Mouse (Mus musculus) CH12.LX (cell line): ENCODE results near the gene Nlrc5. TPM values are rescaled to one million over a fixed set of nuclear protein-coding genes. Genes with fewer than 3 reads are reported as not detected.

Source experiments
- DNase-seq: peaks from one replicate; pipeline ENCODE4 v3.0.0-alpha.2; 2013; ENCODE audit errors: extremely low read depth
- H3K27ac ChIP-seq: 2 replicates; pipeline ENCODE4 v1.5.1; 2012; ENCODE audit warnings: low read depth, mild to moderate bottlenecking, control low read depth, moderate library complexity; ENCODE audit not compliant: insufficient read depth
- H3K27me3 ChIP-seq: replicated peaks from 2 replicates; pipeline ENCODE3; 2012; ENCODE audit warnings: inconsistent platforms
- H3K36me3 ChIP-seq, 2 experiments: replicated peaks in 1 of 2; 2 replicates each; pipeline versions ENCODE3 to v1.6.1; 2012; ENCODE audit warnings: inconsistent platforms in 1 of 2, low read length in 1 of 2, mild to moderate bottlenecking in 1 of 2, mixed read lengths in 1 of 2, moderate library complexity in 1 of 2; ENCODE audit not compliant: control insufficient read depth in 1 of 2, insufficient read depth in 1 of 2
- H3K4me1 ChIP-seq, 2 experiments: 2 replicates each; pipeline ENCODE4 v1.6.1; 2012; ENCODE audit warnings: inconsistent platforms in 1 of 2, moderate library complexity in 1 of 2; ENCODE audit not compliant: insufficient read depth in 2 of 2, control insufficient read depth in 1 of 2
- H3K4me2 ChIP-seq: 2 replicates; pipeline ENCODE4 v1.6.1; 2012; ENCODE audit warnings: low read depth, mild to moderate bottlenecking, control low read depth; ENCODE audit not compliant: poor library complexity, insufficient read depth, severe bottlenecking
- H3K4me3 ChIP-seq, 3 experiments: fragments of 150-350 bp in 1 of 3; sonication (generic) in 1 of 3; replicated peaks in 1 of 3; 2 replicates each; pipeline versions ENCODE3 to v1.5.1; 2011 to 2012; ENCODE audit warnings: low read depth in 2 of 3, low read length in 2 of 3, mild to moderate bottlenecking in 2 of 3, moderate library complexity in 2 of 3, control low read depth in 1 of 3, improper control_type of control experiment in 1 of 3, inconsistent platforms in 1 of 3, mixed read lengths in 1 of 3; ENCODE audit not compliant: poor library complexity in 1 of 3
- H3K79me2 ChIP-seq: replicated peaks from 2 replicates; pipeline ENCODE4 v1.6.1; 2012; ENCODE audit warnings: mild to moderate bottlenecking, moderate library complexity; ENCODE audit not compliant: control insufficient read depth, poor library complexity, insufficient read depth, severe bottlenecking; ENCODE audit errors: extremely low read depth
- H3K9ac ChIP-seq: 2 replicates; pipeline ENCODE4 v1.6.1; 2012; ENCODE audit warnings: low read depth, mild to moderate bottlenecking, control low read depth, moderate library complexity; ENCODE audit not compliant: insufficient read depth
- H3K9me3 ChIP-seq: replicated peaks from 2 replicates; pipeline ENCODE3; 2012; ENCODE audit warnings: low read length, inconsistent platforms, mixed read lengths
- BHLHE40 ChIP-seq: IDR thresholded peaks from 2 replicates; pipeline ENCODE4 v1.6.1; 2011; ENCODE audit warnings: mild to moderate bottlenecking, low read depth, low read length, improper control_type of control experiment
- CTCF ChIP-seq, 2 experiments: IDR thresholded peaks in 1 of 2; conservative IDR thresholded peaks in 1 of 2; 2 replicates each; pipeline ENCODE4 v1.5.1; 2011 to 2012; ENCODE audit warnings: low read depth in 2 of 2, low read length in 2 of 2, improper control_type of control experiment in 1 of 2, inconsistent platforms in 1 of 2, mild to moderate bottlenecking in 1 of 2, moderate library complexity in 1 of 2
- EP300 ChIP-seq: IDR thresholded peaks from 2 replicates; pipeline ENCODE4 v1.6.1; 2011; ENCODE audit warnings: low read length, improper control_type of control experiment
- ETS1 ChIP-seq: conservative IDR thresholded peaks from 2 replicates; pipeline ENCODE4 v1.6.1; 2012; ENCODE audit warnings: low read depth, mild to moderate bottlenecking, inconsistent platforms, low read length, improper control_type of control experiment, moderate library complexity
- HCFC1 ChIP-seq: IDR thresholded peaks from 2 replicates; pipeline ENCODE4 v1.6.1; 2012; ENCODE audit warnings: low read depth, mild to moderate bottlenecking, inconsistent platforms, low read length, improper control_type of control experiment
- IRF4 ChIP-seq: IDR thresholded peaks from 2 replicates; pipeline ENCODE4 v1.6.1; 2014; ENCODE audit warnings: low read depth, mild to moderate bottlenecking, inconsistent platforms, low read length, improper control_type of control experiment
- JUN ChIP-seq: IDR thresholded peaks from 2 replicates; pipeline ENCODE4 v1.6.1; 2011; ENCODE audit warnings: low read depth, mild to moderate bottlenecking, low read length, improper control_type of control experiment, moderate library complexity; ENCODE audit not compliant: insufficient read depth
- JUND ChIP-seq: conservative IDR thresholded peaks from 2 replicates; pipeline ENCODE4 v1.6.1; 2011; ENCODE audit warnings: low read depth, low read length, improper control_type of control experiment
- KAT2A ChIP-seq: IDR thresholded peaks from 2 replicates; pipeline ENCODE4 v1.6.1; 2012; ENCODE audit warnings: low read length, improper control_type of control experiment, inconsistent platforms; ENCODE audit not compliant: insufficient replicate concordance
- MAFK ChIP-seq: IDR thresholded peaks from 2 replicates; pipeline ENCODE4 v1.6.1; 2011; ENCODE audit warnings: low read length, improper control_type of control experiment; ENCODE audit not compliant: insufficient replicate concordance
- MAX ChIP-seq: IDR thresholded peaks from 2 replicates; pipeline ENCODE4 v1.6.1; 2011; ENCODE audit warnings: low read length, improper control_type of control experiment
- MAZ ChIP-seq: IDR thresholded peaks from 2 replicates; pipeline ENCODE4 v1.6.1; 2012; ENCODE audit warnings: low read depth, mild to moderate bottlenecking, inconsistent platforms, low read length, improper control_type of control experiment, moderate library complexity
- MEF2A ChIP-seq: IDR thresholded peaks from 2 replicates; pipeline ENCODE4 v1.6.1; 2014; ENCODE audit warnings: low read depth, mild to moderate bottlenecking, inconsistent platforms, low read length, improper control_type of control experiment, borderline replicate concordance
- MYC ChIP-seq: IDR thresholded peaks from 2 replicates; pipeline ENCODE4 v1.6.1; 2011; ENCODE audit warnings: low read depth, mild to moderate bottlenecking, improper control_type of control experiment, low read length
- NRF1 ChIP-seq: IDR thresholded peaks from 2 replicates; pipeline ENCODE4 v1.6.1; 2014; ENCODE audit warnings: low read depth, mild to moderate bottlenecking, inconsistent platforms, low read length, improper control_type of control experiment, moderate library complexity
- POLR2A ChIP-seq: IDR thresholded peaks from 2 replicates; pipeline ENCODE4 v1.6.1; 2011; ENCODE audit warnings: low read depth, mild to moderate bottlenecking, improper control_type of control experiment, low read length
- TBP ChIP-seq: conservative IDR thresholded peaks from 2 replicates; pipeline ENCODE4 v1.6.1; 2011; ENCODE audit warnings: low read depth, low read length, improper control_type of control experiment
- TCF12 ChIP-seq: IDR thresholded peaks from 2 replicates; pipeline ENCODE4 v1.6.1; 2014; ENCODE audit warnings: low read depth, mild to moderate bottlenecking, inconsistent platforms, low read length, improper control_type of control experiment
- UBTF ChIP-seq: IDR thresholded peaks from 2 replicates; pipeline ENCODE4 v1.6.1; 2012; ENCODE audit warnings: low read depth, mild to moderate bottlenecking, inconsistent platforms, low read length, improper control_type of control experiment, moderate library complexity
- USF2 ChIP-seq: conservative IDR thresholded peaks from 2 replicates; pipeline ENCODE4 v1.6.1; 2011; ENCODE audit warnings: low read depth, low read length, improper control_type of control experiment
- ZC3H11A ChIP-seq: IDR thresholded peaks from 2 replicates; pipeline ENCODE4 v1.6.1; 2012; ENCODE audit warnings: low read depth, mild to moderate bottlenecking, inconsistent platforms, low read length, improper control_type of control experiment
- ZKSCAN1 ChIP-seq: IDR thresholded peaks from 2 replicates; pipeline ENCODE4 v1.6.1; 2012; ENCODE audit warnings: low read depth, inconsistent platforms, low read length, improper control_type of control experiment, borderline replicate concordance
- ZNF384 ChIP-seq: IDR thresholded peaks from 2 replicates; pipeline ENCODE4 v1.6.1; 2012; ENCODE audit warnings: low read depth, low read length, improper control_type of control experiment, inconsistent platforms
- dilution Hi-C: fragments of 300-500 bp; cut with MboI; formaldehyde crosslinking; loops from 2 replicates; pipeline ENCODE4 v1.14.3; 2020; ENCODE audit warnings: low sequenced_read_pairs; ENCODE audit not compliant: extremely low pct_unique_long_range_greater_than_20kb, extremely low pct_ligation_motif_present
- in situ Hi-C: fragments of 300-500 bp; cut with MboI; formaldehyde crosslinking; loops from 3 replicates; pipeline ENCODE4 v1.14.3; 2019; ENCODE audit warnings: low sequenced_read_pairs, low pct_ligation_motif_present, low pct_unique_long_range_greater_than_20kb, mixed read lengths
- polyA plus RNA-seq: library from polyadenylated mRNA; unstranded; fragments of >175 nt; gene quantifications from 2 replicates; pipeline ENCODE4 v1.2.1, GENCODE M21; 2012; ENCODE audit warnings: low read depth; ENCODE audit not compliant: insufficient read length
- total RNA-seq, 2 experiments: library from RNA; depleted of rRNA; stranded (reverse); fragments of 300-350 nt in 1 of 2; fragments of >200 nt in 1 of 2; gene quantifications; 2 replicates each; pipeline ENCODE4 v1.2.3; 2012 to 2014

The Nlrc5 gene
- total and polyA plus RNA-seq, 3 experiments, result 58.6 to 72.5 (median 60.2) TPM

- no peaks in the 10 kb centered on the region for H3K9me3 ChIP-seq
- in situ Hi-C loops (no loop called here), dilution Hi-C loops (no loop called here)
- H3K36me3 ChIP-seq, result peaks cover under 1 to 20% of the 10 kb centered on the region in 2 experiments
- no peaks in the 10 kb centered on the region for H3K27me3 ChIP-seq
- no peak overlapping the region for H3K4me3 ChIP-seq
- no peak overlapping the region for H3K27ac ChIP-seq
- H3K79me2 ChIP-seq, result peaks cover 87% of the 10 kb centered on the region
- DNase-seq, result no peak
- H3K9ac ChIP-seq, result no peak overlapping the region
- TF ChIP-seq JUN, result 0 out of 2 replicates have a peak, but pooled peaks have one; percentile 24
- TF ChIP-seq TCF12, result no peak
- no peak for TF ChIP-seq ZC3H11A
- no peak for TF ChIP-seq MAFK
- peak; percentile 91 for TF ChIP-seq ZNF384
- TF ChIP-seq ETS1, result 0 out of 2 replicates have a peak, but pooled peaks have one; percentile 13
- TF ChIP-seq JUND, result peak; percentile 72
- peak; percentile 58; the same call in 1 of the 2 replicates for TF ChIP-seq EP300
- peaks cover 22 to 72% of the 10 kb centered on the region in 2 experiments for H3K4me1 ChIP-seq
- H3K4me2 ChIP-seq, result no peak overlapping the region
Measured at GRCm38 (mm10) chr8:94439691-94440090, 5.5 kb downstream of the Nlrc5 start.

GRCm38 (mm10) chr8:94440389-94440788 lies 6.2 kb downstream of the Nlrc5 start:
- dilution Hi-C loops, result no loop called here
- Histone ChIP-seq H3K79me2 (peaks cover 90% of the 10 kb centered on the region), H3K9me3 (no peaks in the 10 kb centered on the region), H3K27ac (0 out of 2 replicates have a peak overlapping the region, but pooled peaks have one; percentile 40), H3K27me3 (no peaks in the 10 kb centered on the region), H3K9ac (peak overlapping the region; percentile 30), H3K4me3 (no peak overlapping the region), H3K4me2 (peak overlapping the region; percentile 58), H3K4me1 (peaks cover 29 to 79% of the 10 kb centered on the region in 2 experiments), H3K36me3 (peaks cover 6 to 27% of the 10 kb centered on the region in 2 experiments)
- TF ChIP-seq HCFC1 (peak; percentile 77), ZNF384 (no peak), MAZ (peak; percentile 59; the same call in 1 of the 2 replicates), NRF1 (peak; percentile 44; the same call in 1 of the 2 replicates), UBTF (no peak)
- no peak for DNase-seq
- in situ Hi-C loops, result no loop called here

- Histone ChIP-seq H3K9ac (peak overlapping the region; percentile 30; the same call in 1 of the 2 replicates), H3K4me3 (no peak overlapping the region), H3K79me2 (peaks cover 82% of the 10 kb centered on the region), H3K4me2 (peak overlapping the region; percentile 58), H3K27ac (peak overlapping the region; percentile 77), H3K36me3 (peaks cover 8 to 33% of the 10 kb centered on the region in 2 experiments), H3K4me1 (peaks cover 31 to 87% of the 10 kb centered on the region in 2 experiments), H3K9me3 (no peaks in the 10 kb centered on the region), H3K27me3 (no peaks in the 10 kb centered on the region)
- dilution Hi-C loops, result no loop called here
- in situ Hi-C loops, result no loop called here
- DNase-seq, result peak; percentile 69
- TF ChIP-seq MYC, result no peak
- TF ChIP-seq HCFC1, result no peak
- TF ChIP-seq MAZ, result no peak
- TF ChIP-seq MEF2A, result peak; percentile 55; the same call in 1 of the 2 replicates
- TF ChIP-seq POLR2A, result no peak
- TF ChIP-seq ZNF384, result no peak
- TF ChIP-seq CTCF (conservative IDR thresholded peaks at IDR 0.05 in 1 of 2, IDR thresholded peaks at IDR 0.05 in 1 of 2; ENCODE audit: low read depth in 2 of 2, low read length in 2 of 2), result no peak
- TF ChIP-seq ZC3H11A, result no peak
- TF ChIP-seq IRF4, result peak; percentile 83
- TF ChIP-seq ZKSCAN1, result no peak
- no peak; the same call in 1 of the 2 replicates for TF ChIP-seq BHLHE40
- no peak for TF ChIP-seq MAX
- no peak for TF ChIP-seq UBTF
- no peak for TF ChIP-seq TBP
- TF ChIP-seq USF2, result no peak
- TF ChIP-seq JUN, result peak; percentile 69
- TF ChIP-seq JUND, result peak; percentile 51
- TF ChIP-seq KAT2A, result no peak
- TF ChIP-seq NRF1, result no peak
- TF ChIP-seq TCF12, result peak; percentile 79
Measured at GRCm38 (mm10) chr8:94441686-94442085, 7.5 kb downstream of the Nlrc5 start.
